Mouse (Mus musculus): ENCODE data around the gene Apol9a.
A peak's percentile ranks its signal among the peaks of the same experiment; 100 is the strongest.

The Apol9a gene

GRCm38 (mm10) chr15:77376920-77377319 is 34.0 kb downstream of the Apol9a start:
- DNase-seq, result no peak

GRCm38 (mm10) chr15:77370588-77370987 is 40.3 kb downstream of the Apol9a start:
- no peak for DNase-seq

- no peak for DNase-seq
Observed at GRCm38 (mm10) chr15:77369981-77370380, 41.0 kb downstream of the Apol9a start.

GRCm38 (mm10) chr15:77368818-77369320 is 42.1 kb downstream of the Apol9a start:
- DNase-seq, result no peak

GRCm38 (mm10) chr15:77368148-77368547 is 42.8 kb downstream of the Apol9a start:
- peak; percentile 88 for DNase-seq

- no peak for DNase-seq
Observed at GRCm38 (mm10) chr15:77367504-77367903, 43.4 kb downstream of the Apol9a start.

- DNase-seq, result peak; percentile 63
Observed at GRCm38 (mm10) chr15:77366706-77367484, 44.0 kb downstream of the Apol9a start.

- DNase-seq, result no peak
Observed at GRCm38 (mm10) chr15:77365700-77366570, 45.0 kb downstream of the Apol9a start.

GRCm38 (mm10) chr15:77364026-77364425 is 46.9 kb downstream of the Apol9a start:
- no peak for DNase-seq

GRCm38 (mm10) chr15:77363578-77363977 is 47.4 kb downstream of the Apol9a start:
- no peak for DNase-seq

GRCm38 (mm10) chr15:77362952-77363351 is 48.0 kb downstream of the Apol9a start:
- no peak for DNase-seq

- no peak for DNase-seq
Observed at GRCm38 (mm10) chr15:77359905-77360304, 51.0 kb downstream of the Apol9a start.

GRCm38 (mm10) chr15:77359486-77359885 is 51.4 kb downstream of the Apol9a start:
- DNase-seq, result no peak

GRCm38 (mm10) chr15:77359084-77359483 is 51.9 kb downstream of the Apol9a start:
- DNase-seq, result no peak

GRCm38 (mm10) chr15:77358320-77359040 is 52.5 kb downstream of the Apol9a start:
- DNase-seq, result peak; percentile 66

- no peak for DNase-seq
Observed at GRCm38 (mm10) chr15:77356248-77356810, 54.6 kb downstream of the Apol9a start.

GRCm38 (mm10) chr15:77354848-77355551 is 55.9 kb downstream of the Apol9a start:
- DNase-seq, result no peak

- no peak for DNase-seq
Observed at GRCm38 (mm10) chr15:77354496-77354847, 56.5 kb downstream of the Apol9a start.

Data from thymus, postnatal 14 days (tissue).